Mouse (Mus musculus) testis, postnatal 10 days (tissue): ENCODE measurements around the gene Amph.
A peak's percentile ranks its signal among the peaks of the same experiment; 100 is the strongest.
"Not testable (repeated sequence)": the region's sequence is repeated elsewhere in the genome, so short reads cannot be mapped to it uniquely, and the experiment has no call there.

ENCODE experiments used
- DNase-seq: peaks from one replicate; pipeline ENCODE4 v3.0.0; 2021; ENCODE audit warnings: low spot score

Gene Amph

DNA sequence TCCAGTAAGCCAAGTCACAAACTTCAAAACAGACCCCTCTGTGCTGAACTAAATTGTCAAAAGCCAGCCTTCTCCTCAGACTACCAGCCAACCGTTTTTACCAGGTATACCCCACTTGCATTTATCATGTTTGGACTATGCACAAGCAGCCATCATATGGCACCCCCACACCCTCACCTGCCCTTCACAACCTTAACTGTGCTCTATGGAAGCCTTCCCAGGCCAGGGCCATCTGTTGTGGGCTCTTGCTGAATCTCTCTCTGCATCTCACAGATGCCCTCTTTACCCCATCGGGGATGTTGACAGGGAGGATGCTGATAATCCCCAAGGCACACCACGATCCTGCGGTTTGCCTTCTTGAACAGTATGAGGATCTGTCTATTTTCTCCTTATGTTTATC, 77.9 kb downstream of the Amph start:
- DNase-seq, result no peak

DNA sequence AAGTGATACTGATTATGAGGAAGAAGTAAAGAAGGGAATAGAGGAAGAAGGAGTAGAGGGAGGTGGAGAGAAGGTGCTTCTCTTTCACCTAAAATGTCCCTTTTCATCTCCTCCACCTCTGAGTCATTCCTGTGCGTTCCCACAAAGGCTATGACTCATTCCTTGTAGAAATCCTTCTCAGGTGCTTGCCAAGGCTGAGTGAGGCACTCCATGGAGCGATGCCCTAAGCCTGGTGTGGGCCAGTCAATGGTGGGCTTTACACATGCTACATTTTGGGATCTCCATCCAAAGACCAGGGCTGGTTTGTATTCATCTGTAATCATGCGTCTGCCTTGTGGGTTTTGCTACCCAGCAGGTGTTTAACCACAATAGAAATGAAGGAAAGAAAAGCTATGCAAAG, 78.9 kb downstream of the Amph start:
- no peak for DNase-seq

DNA sequence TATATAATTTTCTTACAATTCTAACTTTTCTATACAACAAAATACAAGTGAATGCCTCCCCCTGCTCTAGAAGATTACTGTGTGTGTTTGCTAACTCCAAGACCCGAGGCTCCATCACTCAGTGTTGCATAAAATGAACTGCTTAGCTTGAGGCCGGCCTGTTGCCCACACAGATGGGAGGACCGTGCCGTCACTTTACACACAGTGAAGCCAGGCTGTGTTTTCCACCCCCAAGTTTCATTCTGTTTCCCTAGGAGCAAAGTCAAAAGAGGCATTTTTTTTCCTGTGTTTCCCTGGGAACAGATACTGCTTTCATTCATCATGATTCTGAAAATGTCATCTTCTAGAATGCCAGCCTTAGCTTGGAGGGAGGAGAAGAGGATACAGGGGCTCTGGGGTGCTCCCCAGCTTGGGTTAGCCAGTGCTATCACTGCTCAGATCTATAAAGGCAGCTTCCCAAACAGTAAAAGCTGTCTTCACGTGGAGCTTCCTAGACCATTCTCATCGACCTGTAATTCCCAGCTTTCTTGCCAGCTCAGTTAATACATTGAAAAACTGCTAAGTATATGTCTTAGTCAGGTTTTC, 79.9 kb downstream of the Amph start:
- no peak for DNase-seq

DNA sequence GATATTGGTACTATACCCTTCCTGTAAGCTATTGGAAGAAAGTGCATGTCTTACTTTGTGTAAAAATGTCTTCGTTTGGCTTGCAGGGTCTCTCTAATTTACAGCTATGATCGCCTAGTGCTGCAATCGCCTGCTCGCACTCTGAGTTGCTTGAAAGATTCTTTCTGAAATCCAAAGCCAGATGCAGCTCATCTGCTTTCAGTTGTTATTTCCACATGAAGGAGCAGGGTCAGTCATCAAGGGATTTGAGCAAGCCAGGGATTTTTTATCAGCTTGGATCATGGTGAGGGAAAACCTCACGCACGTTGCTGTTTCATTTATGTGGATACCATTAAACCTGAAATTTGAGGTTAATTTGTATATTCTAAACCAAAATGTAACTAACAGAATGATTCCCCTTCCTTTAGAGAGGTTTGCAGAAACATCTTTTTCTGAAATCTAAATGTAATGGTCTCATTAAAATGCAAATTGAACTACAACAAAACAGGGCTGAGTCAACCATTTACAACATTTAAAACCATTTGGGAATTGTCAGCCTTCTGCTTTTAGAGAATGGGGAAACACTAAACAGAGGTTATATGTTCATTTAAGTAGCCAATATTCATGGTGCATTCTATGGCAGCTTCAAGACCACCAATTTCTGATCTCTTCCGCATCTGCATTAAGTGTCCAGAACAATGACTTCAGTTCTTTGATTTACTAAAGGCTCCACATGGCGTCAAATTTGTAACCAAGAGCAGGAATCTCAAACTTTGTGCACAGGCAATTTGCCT, 84.1 kb downstream of the Amph start:
- DNase-seq, result no peak

DNA sequence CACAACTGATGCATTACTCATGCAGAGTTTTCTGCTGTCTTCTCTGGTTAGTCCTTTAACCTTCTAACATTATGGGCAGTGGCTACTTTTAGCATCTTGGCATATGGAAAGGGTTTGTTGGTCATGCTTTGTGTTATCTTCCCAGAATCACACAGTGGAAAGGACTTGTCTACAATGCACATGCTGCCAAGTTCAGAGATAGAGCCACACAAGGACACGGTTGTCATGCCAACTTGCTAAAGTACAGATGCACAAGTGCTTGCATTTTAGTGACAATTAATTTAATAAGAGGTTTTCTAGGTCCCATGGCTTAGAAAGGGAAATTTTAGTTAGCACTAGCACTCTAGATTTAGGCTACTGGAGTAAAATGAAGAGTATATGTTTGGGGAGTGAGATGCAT, 104.1 kb downstream of the Amph start:
- DNase-seq, result no peak

DNA sequence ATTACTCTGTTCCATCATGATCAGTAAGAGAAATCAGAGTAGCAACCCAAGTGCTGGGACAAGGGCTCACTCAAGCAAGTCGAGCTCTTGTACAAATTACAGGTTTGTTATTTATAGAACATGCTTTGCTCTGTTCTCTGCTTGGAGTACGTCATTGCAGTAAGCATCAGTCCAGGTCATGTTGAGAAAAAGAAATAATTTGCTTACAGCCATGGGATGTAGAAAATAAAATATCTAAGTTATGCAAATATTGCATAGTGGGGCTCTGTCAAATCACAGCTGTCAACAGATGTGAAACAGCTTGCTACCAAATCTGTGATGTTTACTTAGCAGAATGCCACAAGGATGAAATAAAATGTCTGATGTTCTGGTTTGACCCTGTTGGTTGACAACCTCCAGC, 106.5 kb downstream of the Amph start:
- no peak for DNase-seq

DNA sequence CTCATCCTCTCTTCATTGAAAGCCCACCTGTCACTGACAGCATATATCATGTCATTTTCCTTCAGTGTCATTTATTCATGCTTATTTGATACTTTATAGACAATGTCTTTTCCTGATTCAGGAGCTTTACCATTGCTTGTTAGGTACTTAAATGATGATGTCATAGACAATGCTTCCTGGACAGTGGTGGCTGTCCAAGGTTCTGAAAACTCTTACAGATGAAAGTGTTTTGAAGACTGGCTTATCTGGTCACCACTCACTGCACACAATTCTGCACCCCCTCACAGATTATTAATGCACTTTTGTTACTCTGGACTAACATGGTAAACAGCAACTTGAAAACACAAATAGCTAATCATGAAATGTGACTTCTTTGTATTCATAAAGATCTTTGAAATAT, 124.3 kb downstream of the Amph start:
- DNase-seq, result no peak

DNA sequence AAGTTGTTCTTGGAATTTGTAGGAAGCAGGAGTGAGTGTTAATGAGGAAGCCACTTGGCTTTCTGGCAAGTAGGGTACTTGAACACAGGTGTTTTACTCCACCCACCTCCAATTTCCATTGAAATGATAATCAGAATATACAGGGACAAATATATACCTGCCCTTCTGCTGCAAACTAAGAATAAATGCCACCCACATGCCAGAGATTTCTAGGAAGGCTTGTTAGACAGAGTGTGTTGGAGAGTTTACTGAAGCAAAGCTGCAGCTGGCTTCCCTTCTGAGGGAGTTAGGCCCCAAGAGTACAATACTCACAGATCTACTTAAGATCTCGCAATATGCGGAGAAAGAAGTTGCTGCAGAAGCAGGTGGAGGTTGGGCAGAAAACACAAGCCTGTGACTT, 129.4 kb downstream of the Amph start:
- DNase-seq, result no peak

DNA sequence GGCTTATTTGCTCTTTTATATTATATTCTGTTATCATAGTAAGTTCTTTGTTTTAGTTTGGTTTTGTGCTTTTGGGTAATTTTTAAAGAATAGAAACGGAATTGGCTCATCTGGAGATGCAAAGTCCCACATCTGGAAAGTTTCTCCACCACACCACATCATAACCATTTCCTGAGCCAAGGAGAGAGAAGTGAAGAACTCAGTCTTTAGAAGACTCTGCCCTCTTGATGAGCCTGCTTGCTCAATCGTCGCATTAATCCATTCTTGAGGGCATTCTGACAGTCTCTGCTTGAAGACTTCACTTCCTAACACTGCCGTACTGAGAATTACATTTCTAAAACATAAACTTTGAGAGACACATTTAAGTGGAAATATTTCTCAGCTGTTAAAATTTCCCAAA, 133.9 kb downstream of the Amph start:
- no peak for DNase-seq

DNA sequence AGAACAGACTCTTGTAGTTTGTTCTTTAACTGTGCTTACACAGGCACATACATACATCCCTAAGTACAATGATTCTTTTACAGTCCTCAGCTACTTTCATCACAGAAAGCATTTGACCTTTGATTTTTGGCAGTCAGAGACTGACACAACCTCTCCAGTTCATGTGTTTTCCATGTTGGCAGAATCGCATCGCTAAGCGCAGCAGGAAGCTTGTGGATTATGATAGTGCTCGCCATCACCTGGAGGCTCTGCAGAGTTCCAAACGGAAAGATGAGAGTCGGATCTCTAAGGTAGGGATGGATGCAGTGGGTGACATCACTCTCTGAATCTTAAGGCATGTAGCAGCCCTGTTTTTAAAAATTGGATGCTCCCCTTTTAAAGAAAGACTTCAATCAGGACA, 146.6 kb downstream of the Amph start:
- DNase-seq, result no peak

DNA sequence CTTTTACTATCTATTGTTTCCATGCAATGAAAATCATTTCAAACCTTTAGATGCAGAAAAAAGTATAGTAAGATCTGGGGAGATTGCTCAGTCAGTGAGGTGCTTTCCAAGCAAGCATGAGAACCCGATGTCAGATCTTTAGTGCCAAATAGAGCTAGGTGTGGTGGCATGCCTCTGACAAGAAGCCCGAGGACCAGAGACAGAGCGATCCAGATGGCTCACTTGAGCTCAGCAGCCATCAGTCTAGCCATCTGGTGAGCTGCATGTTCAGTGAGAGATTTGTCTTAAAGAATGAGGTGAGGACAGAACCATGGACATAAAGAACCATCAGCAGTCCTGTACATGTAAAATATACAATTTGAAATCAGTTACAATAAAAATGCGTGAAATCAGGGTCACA, 149.1 kb downstream of the Amph start:
- no peak for DNase-seq

DNA sequence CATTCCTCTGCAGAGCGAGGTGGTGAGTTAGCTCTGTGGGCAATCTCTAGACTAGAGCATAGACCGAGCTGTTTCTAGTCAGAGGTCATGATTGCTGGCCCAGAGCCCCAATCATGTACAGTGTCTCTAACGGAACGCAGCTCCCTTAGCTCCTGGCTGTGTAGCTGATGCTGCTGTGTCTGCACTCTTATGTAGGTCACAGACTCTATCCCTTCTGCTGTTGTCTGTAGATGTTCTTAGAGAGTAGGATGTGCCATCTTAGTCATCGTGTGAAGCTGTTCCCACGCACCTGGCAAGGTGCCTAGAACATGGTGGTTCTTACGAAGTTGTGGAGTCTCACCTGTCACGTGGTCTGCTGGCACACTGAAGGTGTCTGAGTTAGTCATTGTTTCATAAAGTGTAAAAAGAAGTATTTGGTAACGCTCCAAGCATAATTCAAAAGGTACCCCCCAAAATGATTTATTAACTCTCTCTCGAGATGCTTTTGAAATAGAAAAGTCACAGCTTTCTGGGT, 153.9 kb downstream of the Amph start:
- DNase-seq, result no peak

DNA sequence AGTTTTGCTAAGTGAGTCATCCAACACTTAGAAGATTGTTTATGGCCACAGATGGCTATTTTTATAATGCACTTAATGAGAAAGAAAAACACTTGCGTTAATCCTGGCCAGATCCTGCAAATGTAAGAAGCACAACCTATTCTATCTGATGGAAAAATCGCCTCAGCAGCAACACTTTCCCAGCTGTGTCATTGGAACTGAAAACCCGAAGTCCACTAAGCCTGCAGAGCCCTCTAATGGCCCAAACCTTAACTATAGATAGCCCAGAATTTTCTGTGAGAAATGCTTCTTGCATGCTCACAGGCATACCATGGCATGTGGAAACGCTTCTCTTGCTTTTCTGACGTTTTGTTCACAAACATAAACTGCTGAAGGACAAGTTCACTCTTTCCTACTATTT, 158.4 kb downstream of the Amph start:
- no peak for DNase-seq

DNA sequence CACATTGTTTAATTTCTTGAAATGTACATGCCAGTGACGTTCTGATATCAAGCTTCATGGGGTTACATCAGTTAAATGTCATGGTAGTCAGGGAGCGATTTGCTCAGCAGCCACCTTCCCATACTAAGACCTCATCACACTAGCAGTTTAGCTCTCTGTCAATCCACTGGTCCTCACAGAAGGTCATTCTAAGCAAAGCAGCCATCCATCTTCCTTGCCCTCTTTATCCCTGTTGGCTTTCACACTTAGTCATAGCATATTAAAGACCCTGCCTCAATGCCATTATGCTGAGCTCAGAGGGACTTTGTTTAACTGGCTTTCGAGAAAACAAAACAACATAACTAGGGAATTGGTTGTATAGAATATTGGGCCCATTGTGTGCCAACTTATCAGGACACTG, 161.3 kb downstream of the Amph start:
- no peak for DNase-seq

DNA sequence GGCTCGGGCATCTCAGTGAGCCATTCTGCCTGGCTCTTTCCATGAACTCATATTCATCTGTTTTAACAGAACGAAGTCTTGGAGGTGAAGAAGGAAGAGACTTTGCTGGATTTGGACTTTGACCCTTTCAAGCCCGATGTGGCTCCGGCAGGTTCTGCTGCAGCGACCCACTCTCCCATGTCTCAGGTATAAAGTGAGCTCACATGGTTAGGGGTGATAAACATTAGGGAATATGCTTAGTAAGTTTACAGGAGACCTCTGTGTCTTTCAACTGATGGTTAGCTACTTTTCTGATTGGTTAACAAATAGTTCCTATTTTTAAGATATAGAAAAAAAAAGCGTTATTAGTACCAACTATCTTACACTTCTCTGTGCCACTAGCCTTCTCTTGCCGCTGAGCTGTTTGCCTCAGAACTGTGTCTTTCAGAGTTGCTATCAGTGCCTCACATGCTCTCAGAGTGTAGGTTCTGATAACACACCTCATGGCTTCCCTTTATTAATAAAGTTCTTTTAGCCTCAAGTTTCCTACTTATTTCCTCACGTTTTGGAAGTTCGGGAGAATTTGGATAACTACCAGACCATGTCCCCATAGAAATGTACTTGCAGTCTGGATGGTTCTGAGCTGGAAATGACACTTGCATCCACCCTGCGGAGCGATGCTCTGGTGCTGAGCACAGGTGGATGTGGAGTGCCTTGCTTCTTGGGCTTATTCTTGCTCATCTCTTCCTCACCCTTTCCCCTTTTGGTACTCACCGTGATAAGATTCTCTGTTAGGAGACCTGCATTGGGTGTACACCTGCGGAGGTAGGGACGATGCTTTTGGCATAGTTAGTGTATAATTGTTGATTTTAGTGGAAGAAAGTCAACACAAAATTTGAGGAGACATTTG, 165.3 kb downstream of the Amph start:
- no peak for DNase-seq

DNA sequence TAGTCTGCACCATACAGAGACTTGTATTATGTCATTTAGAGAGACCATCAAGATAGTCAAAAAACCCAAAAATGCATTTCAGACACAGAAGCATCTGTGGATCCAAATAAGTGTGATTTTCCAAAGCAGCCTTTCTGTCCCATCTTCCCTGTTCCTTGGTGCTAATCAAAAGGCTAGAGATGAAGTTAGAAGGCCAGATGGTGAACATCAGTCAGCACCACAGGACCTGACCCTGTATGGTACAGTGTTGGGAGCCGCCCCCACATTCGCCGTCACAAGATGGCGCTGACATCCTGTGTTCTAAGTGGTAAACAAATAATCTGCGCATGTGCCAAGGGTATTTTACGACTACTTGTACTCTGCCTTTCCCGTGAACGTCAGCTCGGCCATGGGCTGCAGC, 166.8 kb downstream of the Amph start:
- not testable (repeated sequence) for DNase-seq

DNA sequence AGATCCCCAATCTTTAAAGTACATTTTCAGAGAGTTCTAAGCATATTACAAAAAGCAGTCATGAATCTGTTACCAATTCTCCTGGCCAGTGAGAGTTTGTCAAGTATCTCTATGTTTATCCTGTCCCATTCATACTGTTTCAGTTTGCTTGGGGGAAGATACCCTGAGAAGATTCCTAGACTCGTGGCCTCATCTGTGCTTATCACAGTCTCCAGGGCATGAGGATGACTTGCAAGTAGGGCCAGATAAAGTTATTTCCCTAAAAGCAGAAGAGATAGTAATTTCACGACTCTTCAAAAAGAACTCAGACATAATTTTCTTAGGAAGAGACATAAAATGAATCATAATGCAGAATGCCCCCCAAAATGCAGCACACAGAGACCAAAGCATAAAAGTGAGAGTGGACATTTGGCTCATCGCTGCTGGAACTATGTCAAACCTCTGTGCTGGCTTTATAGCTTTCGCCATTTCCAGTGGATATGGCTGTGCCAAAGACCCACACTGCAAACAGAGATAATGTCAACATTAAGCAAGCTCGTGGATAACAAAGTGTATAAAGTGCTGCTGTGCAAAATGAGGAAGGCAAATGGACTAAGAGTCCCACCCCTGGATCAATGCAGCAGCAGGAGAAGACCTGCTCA, 179.0 kb downstream of the Amph start:
- DNase-seq, result no peak

DNA sequence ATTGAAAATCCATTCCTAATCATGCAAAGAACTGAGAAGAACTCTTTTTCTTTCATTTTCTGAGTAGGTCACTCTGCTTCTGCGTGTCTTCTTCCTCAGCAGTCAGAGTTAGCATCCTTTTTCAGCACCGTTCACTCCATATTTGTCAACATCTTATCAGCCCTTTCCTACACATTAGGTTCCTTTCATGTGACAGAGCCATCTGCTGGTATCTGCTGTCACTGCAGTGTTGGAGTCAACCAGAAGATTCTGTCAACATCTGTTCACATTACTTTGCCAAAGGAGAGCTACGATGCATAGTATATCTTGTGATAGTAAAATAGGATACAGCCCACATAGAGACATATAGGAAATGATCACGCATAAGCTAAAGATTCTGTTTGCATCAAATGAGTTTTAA, 185.8 kb downstream of the Amph start:
- DNase-seq, result peak; percentile 43

DNA sequence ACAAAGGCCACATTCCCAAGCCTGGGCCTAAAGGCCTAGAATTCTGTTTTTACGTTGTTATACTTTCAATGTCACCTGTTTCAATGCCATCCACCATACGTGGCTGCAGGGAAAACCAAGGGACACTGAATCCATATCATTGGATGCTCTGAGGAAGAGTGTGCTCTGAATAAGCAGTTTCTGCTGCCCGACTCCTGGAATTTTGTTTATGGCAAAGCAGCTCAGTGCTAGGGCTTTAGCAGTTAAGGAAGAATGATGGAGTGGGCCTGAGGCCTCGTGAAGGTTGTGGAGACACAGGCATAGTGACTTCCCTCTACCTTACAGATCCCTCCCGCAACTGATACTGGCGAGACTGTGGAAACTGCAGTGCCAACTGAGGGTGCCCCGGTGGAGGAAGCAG, 189.2 kb downstream of the Amph start:
- no peak for DNase-seq

DNA sequence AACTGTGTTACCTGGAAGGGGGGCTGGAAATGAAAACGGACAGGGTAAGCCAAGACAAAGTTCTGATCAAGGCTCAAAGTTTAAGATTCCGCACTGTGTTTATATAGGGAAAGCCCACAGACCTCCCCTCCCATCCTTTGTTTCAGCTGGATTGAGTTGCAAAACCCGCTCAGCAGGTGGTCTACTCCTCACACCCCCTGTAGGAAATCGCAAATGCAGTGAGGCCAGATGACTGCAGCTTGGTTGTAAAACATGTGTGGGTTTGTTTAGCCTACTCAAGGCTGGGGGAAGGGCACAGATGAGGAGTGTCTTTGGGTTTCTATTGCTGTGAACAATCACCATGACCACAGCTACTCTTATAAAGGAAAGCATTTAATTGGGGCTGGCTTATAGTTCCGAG, 189.9 kb downstream of the Amph start:
- no peak for DNase-seq

DNA sequence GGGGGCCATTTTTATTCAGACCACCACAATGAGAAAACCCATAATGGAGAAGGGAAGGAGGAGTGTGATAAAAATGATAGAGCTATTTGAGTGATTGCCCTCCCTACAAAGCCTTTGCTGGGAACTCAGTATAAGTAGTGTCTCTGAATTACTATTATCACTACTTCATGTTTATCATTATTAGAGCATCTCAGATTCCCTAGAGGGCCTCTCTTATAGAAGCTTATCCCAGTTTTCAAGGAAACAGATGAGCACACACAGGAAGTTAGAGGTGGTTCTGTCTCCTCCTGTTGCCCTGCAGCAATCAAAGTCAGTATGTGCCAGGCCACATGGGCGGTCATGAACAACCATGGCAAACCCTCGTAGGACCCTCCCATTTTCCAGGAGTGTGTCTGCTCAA, 190.5 kb downstream of the Amph start:
- DNase-seq, result no peak

DNA sequence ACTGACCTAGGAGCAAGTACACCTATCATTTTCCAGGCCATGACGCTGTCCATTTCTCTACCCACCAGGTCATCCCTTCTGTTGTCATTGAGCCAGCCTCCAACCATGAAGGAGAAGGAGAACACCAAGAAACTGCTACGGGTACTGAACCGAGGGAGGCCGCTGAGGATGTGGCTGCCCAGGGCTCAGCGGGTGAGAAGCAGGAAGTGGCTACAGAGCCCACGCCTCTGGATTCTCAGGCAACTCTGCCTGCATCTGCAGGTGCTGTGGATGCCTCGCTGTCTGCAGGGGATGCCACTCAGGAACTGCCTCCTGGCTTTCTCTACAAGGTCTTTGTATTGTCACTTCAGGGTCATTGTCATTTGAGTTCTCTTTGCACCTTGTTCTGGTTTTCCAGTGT, 191.1 kb downstream of the Amph start:
- no peak for DNase-seq

DNA sequence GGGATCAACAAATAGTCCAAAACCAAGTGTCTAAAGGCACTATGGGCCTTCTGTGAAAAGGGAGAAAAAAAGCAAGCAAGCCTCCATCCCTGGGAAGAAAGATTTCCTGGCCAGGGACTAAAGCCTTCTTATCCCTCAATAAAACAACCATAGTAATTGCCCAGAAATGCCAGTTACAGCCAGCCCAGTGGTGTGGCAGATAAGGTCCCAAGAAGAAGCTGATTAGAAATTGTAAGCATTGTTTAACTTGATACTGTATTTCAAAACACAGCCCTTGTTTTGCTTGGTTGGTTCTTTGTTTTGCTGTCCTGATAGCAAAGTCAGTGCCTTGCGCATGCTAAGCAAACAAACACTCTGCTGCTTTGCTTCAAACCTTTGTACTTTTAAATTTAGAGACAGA, 191.8 kb downstream of the Amph start:
- no peak for DNase-seq
